Mouse (Mus musculus) stomach, embryonic 16.5 days (tissue): ENCODE results near the gene Pgm5. TPM values are rescaled to one million over a fixed set of nuclear protein-coding genes. Genes with fewer than 3 reads are reported as not detected.

Experiments used
- polyA plus RNA-seq: library from polyadenylated mRNA; unstranded; fragments of >200 nt; fragmentation: Nextera tagmentation; extraction: Ambion mirVana; gene quantifications from 2 replicates; pipeline ENCODE4 v1.2.1, GENCODE M21; 2015

The Pgm5 gene
- polyA plus RNA-seq, 1 experiment from 2014 or later: 10.5 TPM

Other genes starting within 250 kb of the Pgm5 start
- gene Tmem252, start 187.8 kb downstream of the Pgm5 start, polyA plus RNA-seq: 6.8 and 8.4 TPM in 2 replicates
- 239 and 241 TPM in 2 replicates for gene Gm10053, start 13.8 kb upstream of the Pgm5 start, polyA plus RNA-seq
- gene Foxd4, start 39.3 kb upstream of the Pgm5 start, polyA plus RNA-seq: 0.10 TPM in 1 of 2 replicates, not detected in the other
- 18.0 and 20.6 TPM in 2 replicates for gene Cbwd1, start 99.8 kb upstream of the Pgm5 start, polyA plus RNA-seq
- 6.7 and 9.0 TPM in 2 replicates for gene Dock8, start 137.7 kb upstream of the Pgm5 start, polyA plus RNA-seq